Mouse (Mus musculus) olfactory bulb, adult 2 months (tissue): ENCODE data around the gene Pla1a.

ENCODE experiments used
- CTCF ChIP-seq: fragments of 200-500 bp; IDR thresholded peaks from 2 replicates; pipeline ENCODE4 v1.5.1; 2012; ENCODE audit warnings: low read depth, mild to moderate bottlenecking, low read length, moderate library complexity; ENCODE audit not compliant: insufficient read depth
- POLR2A ChIP-seq: fragments of 200-500 bp; IDR thresholded peaks from 2 replicates; pipeline ENCODE4 v1.6.1; 2012; ENCODE audit warnings: mild to moderate bottlenecking, low read depth, low read length, moderate library complexity; ENCODE audit not compliant: insufficient read depth

- TF ChIP-seq CTCF (no peak), POLR2A (no peak)
Observed at GRCm38 (mm10) chr16:38395060-38395730, 37.8 kb downstream of the Pla1a start.
